Mouse (Mus musculus): ENCODE measurements around the gene Map4k1.
A peak's percentile ranks its signal among the peaks of the same experiment; 100 is the strongest.
"Not testable (repeated sequence)": the region's sequence is repeated elsewhere in the genome, so short reads cannot be mapped to it uniquely, and the experiment has no call there.

The Map4k1 gene

GRCm38 (mm10) chr7:28955295-28955897 lies 26.5 kb upstream of the Map4k1 start:
- DNase-seq (ENCODE audit: low spot score), result no peak

GRCm38 (mm10) chr7:28956270-28956669 lies 25.6 kb upstream of the Map4k1 start:
- DNase-seq (ENCODE audit: low spot score), result no peak

- no peak for DNase-seq (ENCODE audit: low spot score)
These were observed 24.6 kb upstream of the Map4k1 start for GRCm38 (mm10) chr7:28957286-28957685.

GRCm38 (mm10) chr7:28957997-28958725 lies 23.7 kb upstream of the Map4k1 start:
- DNase-seq (ENCODE audit: low spot score), result no peak

- DNase-seq (ENCODE audit: low spot score), result no peak
These were observed 23.1 kb upstream of the Map4k1 start for GRCm38 (mm10) chr7:28958770-28959169.

- no peak for DNase-seq (ENCODE audit: low spot score)
These were observed 22.3 kb upstream of the Map4k1 start for GRCm38 (mm10) chr7:28959505-28960045.

- DNase-seq (ENCODE audit: low spot score), result no peak
These were observed 21.4 kb upstream of the Map4k1 start for GRCm38 (mm10) chr7:28960354-28961046.

- no peak for DNase-seq (ENCODE audit: low spot score)
These were observed 20.3 kb upstream of the Map4k1 start for GRCm38 (mm10) chr7:28961584-28961926.

GRCm38 (mm10) chr7:28961927-28962670 lies 19.8 kb upstream of the Map4k1 start, which contains the start of gene Actn4:
Actn4 (minus strand) TSS chr7:28962340.
- DNase-seq (ENCODE audit: low spot score), result peak; percentile 95

- DNase-seq (ENCODE audit: low spot score), result no peak
These were observed 18.4 kb upstream of the Map4k1 start for GRCm38 (mm10) chr7:28963399-28963923.

- DNase-seq (ENCODE audit: low spot score), result no peak
These were observed 16.5 kb upstream of the Map4k1 start for GRCm38 (mm10) chr7:28965346-28965840.

- no peak for DNase-seq (ENCODE audit: low spot score)
These were observed 15.7 kb upstream of the Map4k1 start for GRCm38 (mm10) chr7:28966181-28966580.

- DNase-seq (ENCODE audit: low spot score), result no peak
These were observed 14.9 kb upstream of the Map4k1 start for GRCm38 (mm10) chr7:28966751-28967505.

GRCm38 (mm10) chr7:28968120-28968519 lies 13.7 kb upstream of the Map4k1 start:
- DNase-seq (ENCODE audit: low spot score), result not testable (repeated sequence)

- no peak for DNase-seq (ENCODE audit: low spot score)
These were observed 12.6 kb upstream of the Map4k1 start for GRCm38 (mm10) chr7:28969271-28969670.

GRCm38 (mm10) chr7:28969672-28970394 lies 12.0 kb upstream of the Map4k1 start:
- no peak for DNase-seq (ENCODE audit: low spot score)

GRCm38 (mm10) chr7:28971029-28971428 lies 10.8 kb upstream of the Map4k1 start:
- no peak for DNase-seq (ENCODE audit: low spot score)

- no peak for DNase-seq (ENCODE audit: low spot score)
These were observed 10.0 kb upstream of the Map4k1 start for GRCm38 (mm10) chr7:28971770-28972269.

- DNase-seq (ENCODE audit: low spot score), result peak; percentile 55
These were observed 9.3 kb upstream of the Map4k1 start for GRCm38 (mm10) chr7:28972542-28972985.

GRCm38 (mm10) chr7:28973025-28973424 lies 8.8 kb upstream of the Map4k1 start:
- no peak for DNase-seq (ENCODE audit: low spot score)
